Mouse (Mus musculus): Measurements from ENCODE around the gene Esrra.

GRCm38 (mm10) chr19:6951994-6952711, 30.5 kb upstream of the Esrra start:
- TF ChIP-seq CTCF (IDR thresholded peaks at IDR 0.05; ENCODE audit: borderline replicate concordance, insufficient read depth, low read depth, low read length) = no peak
- TF ChIP-seq POLR2A (IDR thresholded peaks at IDR 0.05; ENCODE audit: borderline replicate concordance, insufficient read depth, low read length) = no peak

Data from cerebellum, adult 2 months (tissue).